Mouse (Mus musculus) large intestine, adult 2 months (tissue): ENCODE data around the gene Fam71d. TPM values are rescaled to one million over a fixed set of nuclear protein-coding genes. Genes with fewer than 3 reads are reported as not detected.

Source experiments
- DNase-seq: peaks from one replicate; pipeline ENCODE4 v3.0.0-alpha.2; 2012; ENCODE audit warnings: low read depth, low spot score
- WGBS: fragments of 180-500 bp; shearing (Covaris S2); methylation state at CpG from one replicate; pipeline ENCODE4 v1.1.7; 2018; 5-methylcytosine and 5-hydroxymethylcytosine counted together
- polyA plus RNA-seq: library from polyadenylated mRNA; depleted of rRNA; stranded (reverse); fragments of >200 nt; gene quantifications from 2 replicates; pipeline ENCODE4 v1.2.3, GENCODE M21; 2012; rRNA removed

The Fam71d gene
- polyA plus RNA-seq, 1 experiment = not detected

DNA sequence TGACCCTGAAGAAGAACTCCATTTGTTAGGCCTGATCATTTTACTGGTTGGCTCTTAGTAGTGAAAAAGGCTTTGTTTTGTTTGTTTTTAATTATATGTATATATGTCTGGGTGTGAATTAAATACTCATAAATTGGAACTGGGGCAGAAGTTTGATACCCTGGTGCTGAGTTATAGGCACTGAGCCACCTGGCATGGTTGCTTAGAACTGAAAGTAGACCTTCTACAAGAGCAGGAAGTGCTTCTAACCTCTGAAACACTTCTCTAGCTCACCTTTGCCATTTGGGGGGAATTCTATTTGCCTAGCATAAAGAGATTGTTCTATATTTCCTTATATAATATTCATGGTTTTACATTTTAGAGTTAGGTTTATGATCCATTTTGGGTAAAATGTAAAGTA is 70.6 kb downstream of the Fam71d start:
- no peak for DNase-seq

DNA sequence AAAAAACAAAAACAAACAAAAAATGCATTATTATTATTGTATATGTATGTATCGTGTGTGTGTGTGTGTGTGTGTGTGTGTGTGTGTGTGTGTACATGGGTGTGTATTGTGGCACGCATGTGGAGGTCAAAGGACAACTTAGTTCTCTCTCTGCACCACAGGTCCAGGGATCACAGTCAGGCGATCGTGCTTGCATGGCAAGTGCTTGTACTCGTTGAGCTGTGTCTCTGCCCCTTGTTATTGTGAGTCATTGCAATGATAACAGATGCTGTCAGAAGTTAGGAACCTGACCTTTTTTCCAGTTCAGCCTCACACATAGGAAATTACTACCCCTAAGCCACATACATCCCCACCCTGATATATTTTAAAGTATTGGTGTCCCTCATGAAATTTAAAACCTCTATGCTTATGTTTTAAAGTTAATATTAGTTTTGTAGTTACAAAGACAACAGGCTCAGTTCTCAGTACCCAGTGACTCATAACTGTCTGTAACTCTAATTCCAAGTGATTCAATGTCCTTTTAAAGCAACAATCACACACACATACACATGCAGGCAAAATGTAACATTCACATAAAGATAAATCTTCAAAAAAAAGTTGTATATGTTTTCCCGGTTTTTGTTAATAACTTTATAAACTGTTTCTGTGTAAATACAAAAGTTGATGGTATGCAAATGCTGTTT is 77.8 kb downstream of the Fam71d start:
- WGBS = 33% methylated on average over 6 of the region's 6 CpGs
- no peak for DNase-seq

DNA sequence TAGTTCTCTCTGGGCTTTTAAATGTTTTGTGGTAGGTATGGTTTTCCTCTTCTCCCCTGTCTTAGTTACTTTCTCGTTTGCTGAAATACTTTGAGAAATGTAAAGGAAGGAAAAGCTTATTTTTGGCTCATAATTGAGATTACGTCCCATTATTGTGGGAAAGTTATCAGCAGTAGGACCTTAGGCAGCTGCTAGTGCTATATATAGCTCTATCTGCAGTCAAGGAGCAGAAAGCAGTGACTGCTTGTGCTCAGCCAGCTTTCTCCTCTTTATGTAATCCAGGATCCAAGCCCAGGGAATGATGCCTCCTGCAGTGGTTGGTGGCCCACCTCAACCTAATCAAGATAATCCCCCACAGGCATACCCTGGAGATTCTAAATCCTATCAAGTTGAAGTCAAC is 81.9 kb downstream of the Fam71d start:
- WGBS = 74% methylated on average over 2 of the region's 2 CpGs
- DNase-seq = no peak

DNA sequence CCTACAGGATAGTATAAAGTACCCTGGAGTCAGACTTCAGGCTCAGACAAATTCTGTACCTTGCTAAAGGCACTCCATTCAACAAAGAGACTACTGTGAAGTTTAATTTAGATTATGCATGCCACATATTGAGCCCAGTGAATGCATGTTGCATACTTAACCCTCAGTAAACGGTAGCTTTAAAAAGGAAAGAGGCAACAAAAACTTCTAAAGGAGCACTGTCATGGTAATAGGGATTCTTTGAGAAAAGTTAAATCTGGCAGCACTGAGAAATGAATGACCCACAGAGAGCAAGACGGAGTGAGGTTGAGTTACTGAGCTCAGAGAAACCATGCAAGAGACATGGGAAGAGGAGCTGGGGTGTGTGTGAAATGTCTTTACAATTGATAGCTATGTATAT is 86.6 kb downstream of the Fam71d start:
- WGBS = 50% methylated on average over 2 of the region's 2 CpGs
- no peak for DNase-seq

DNA sequence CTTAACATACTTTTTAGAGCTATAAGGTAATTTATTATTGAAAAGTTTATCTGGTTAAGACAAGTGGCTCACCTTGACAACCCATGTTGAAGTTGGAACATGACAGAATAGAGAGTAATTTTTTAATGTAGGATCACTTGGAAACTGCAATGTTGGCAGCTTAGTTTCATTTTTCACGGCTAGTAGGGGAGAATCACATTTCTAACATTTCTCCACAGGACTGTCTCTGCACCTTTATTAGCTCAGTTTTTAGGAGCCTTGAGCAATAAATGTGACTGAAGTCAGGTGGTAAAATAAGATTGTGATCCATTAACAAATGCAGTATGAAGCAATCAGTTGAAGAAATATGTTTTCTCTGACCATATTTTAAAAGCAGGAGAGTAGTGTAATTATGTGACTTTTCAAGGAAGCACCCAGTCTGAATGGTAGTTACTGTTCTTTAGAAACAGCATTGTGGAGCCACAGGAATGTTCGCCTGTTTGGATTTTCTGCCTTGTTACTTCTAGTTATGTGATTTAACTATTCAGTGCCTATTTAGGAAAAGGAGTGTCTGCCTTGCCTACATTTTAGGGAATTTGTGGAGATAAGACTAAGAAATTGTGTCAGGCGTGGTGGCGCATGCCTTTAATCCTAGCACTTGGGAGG is 87.2 kb downstream of the Fam71d start:
- WGBS = 62% methylated on average over 4 of the region's 4 CpGs
- no peak for DNase-seq

Other genes starting within 250 kb of the Fam71d start
- 3.6 and 5.1 TPM in 2 replicates for gene Mpp5, start 57.4 kb downstream of the Fam71d start, polyA plus RNA-seq
- 11.9 and 13.8 TPM in 2 replicates for gene Atp6v1d, start 170.1 kb downstream of the Fam71d start, polyA plus RNA-seq
- 11.5 and 12.7 TPM in 2 replicates for gene Eif2s1, start 170.3 kb downstream of the Fam71d start, polyA plus RNA-seq
- gene Plek2, start 215.4 kb downstream of the Fam71d start, polyA plus RNA-seq = 16.3 and 37.4 TPM in 2 replicates